Mouse (Mus musculus) embryonic facial prominence, embryonic 10.5 days (tissue): ENCODE results near the gene Ahcyl1. TPM values are rescaled to one million over a fixed set of nuclear protein-coding genes. Genes with fewer than 3 reads are reported as not detected.
A peak's percentile ranks its signal among the peaks of the same experiment; 100 is the strongest.

Experiments used
- DNase-seq: peaks from one replicate; pipeline ENCODE4 v3.0.0-alpha.2; 2017; ENCODE audit warnings: low spot score
- H3K27ac ChIP-seq: fragments of 300-500 bp; sonication (generic); replicated peaks from 2 replicates; pipeline ENCODE4 v1.5.1; 2016; ENCODE audit warnings: mild to moderate bottlenecking
- H3K27me3 ChIP-seq: fragments of 300-500 bp; sonication (generic); replicated peaks from 2 replicates; pipeline ENCODE4 v1.6.1; 2016; ENCODE audit warnings: low read depth, mild to moderate bottlenecking; ENCODE audit not compliant: poor library complexity, severe bottlenecking
- H3K36me3 ChIP-seq: fragments of 300-500 bp; sonication (generic); replicated peaks from 2 replicates; pipeline ENCODE4 v1.6.1; 2016; ENCODE audit warnings: mild to moderate bottlenecking, moderate library complexity
- H3K4me1 ChIP-seq: fragments of 300-500 bp; sonication (generic); 2 replicates; pipeline ENCODE4 v1.6.1; 2016
- H3K4me3 ChIP-seq: fragments of 300-500 bp; sonication (generic); 2 replicates; pipeline ENCODE4 v1.5.1; 2016; ENCODE audit warnings: mild to moderate bottlenecking, moderate library complexity
- H3K9me3 ChIP-seq: fragments of 300-500 bp; sonication (generic); 2 replicates; pipeline ENCODE4 v1.6.1; 2016; ENCODE audit warnings: mild to moderate bottlenecking
- WGBS: fragments of 180-500 bp; shearing (Covaris S2); methylation state at CpG from one replicate; pipeline ENCODE4 v1.1.7; 2016; 5-methylcytosine and 5-hydroxymethylcytosine counted together
- polyA plus RNA-seq: library from polyadenylated mRNA; unstranded; fragments of >200 nt; fragmentation: Nextera tagmentation; extraction: Ambion mirVana; gene quantifications from 2 replicates; pipeline ENCODE4 v1.2.1, GENCODE M21; 2016

The Ahcyl1 gene
- polyA plus RNA-seq, 1 experiment from 2014 or later, result 88.7 TPM

- 93% methylated on average over 1 of the region's 1 CpGs for WGBS
- Histone ChIP-seq H3K4me3 (no peak overlapping the region), H3K9me3 (no peaks in the 10 kb centered on the region), H3K27me3 (no peaks in the 10 kb centered on the region), H3K36me3 (no peaks in the 10 kb centered on the region), H3K4me1 (no peaks in the 10 kb centered on the region), H3K27ac (no peak overlapping the region)
- DNase-seq, result no peak
These were observed 37.0 kb upstream of the Ahcyl1 start for GRCm38 (mm10) chr3:107733329-107733728.

DNA sequence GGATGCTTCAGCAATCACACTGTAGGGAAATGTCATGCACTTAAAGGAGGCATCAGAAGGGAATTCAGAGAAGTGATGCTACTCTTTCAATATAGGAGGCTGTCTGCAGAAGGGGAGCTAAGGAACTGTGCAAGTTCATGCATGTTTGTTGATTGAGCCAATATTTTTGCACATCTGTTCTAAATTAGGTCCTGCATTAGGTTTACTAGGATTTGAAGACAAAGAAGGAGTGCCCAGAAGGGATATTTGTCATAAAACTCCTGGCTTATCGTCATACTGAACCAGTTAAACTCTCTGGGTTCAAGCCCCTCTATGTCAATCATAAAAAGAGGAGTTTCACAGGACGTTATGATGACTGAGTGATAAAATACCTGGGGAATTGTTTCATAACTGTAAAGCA is 33.9 kb upstream of the Ahcyl1 start:
- 45% methylated on average over 2 of the region's 2 CpGs for WGBS
- Histone ChIP-seq H3K4me3 (no peak overlapping the region), H3K4me1 (no peaks in the 10 kb centered on the region), H3K27ac (no peak overlapping the region), H3K9me3 (no peaks in the 10 kb centered on the region), H3K36me3 (no peaks in the 10 kb centered on the region), H3K27me3 (no peaks in the 10 kb centered on the region)
- DNase-seq, result peak; percentile 3

GRCm38 (mm10) chr3:107728509-107728908 is 32.1 kb upstream of the Ahcyl1 start:
- no peaks in the 10 kb centered on the region for H3K9me3 ChIP-seq
- H3K4me3 ChIP-seq, result no peak overlapping the region
- no peaks in the 10 kb centered on the region for H3K27me3 ChIP-seq
- 54% methylated on average over 1 of the region's 1 CpGs for WGBS
- no peaks in the 10 kb centered on the region for H3K4me1 ChIP-seq
- peak; percentile 3 for DNase-seq
- H3K36me3 ChIP-seq, result no peaks in the 10 kb centered on the region
- H3K27ac ChIP-seq, result no peak overlapping the region

- Histone ChIP-seq H3K9me3 (no peaks in the 10 kb centered on the region), H3K27me3 (no peaks in the 10 kb centered on the region), H3K4me3 (no peak overlapping the region), H3K4me1 (peaks cover 6% of the 10 kb centered on the region; the same call in 1 of the 2 replicates), H3K27ac (no peak overlapping the region), H3K36me3 (no peaks in the 10 kb centered on the region)
- no peak for DNase-seq
- 78% methylated on average over 1 of the region's 1 CpGs for WGBS
These were observed 19.6 kb upstream of the Ahcyl1 start for GRCm38 (mm10) chr3:107715971-107716370.

DNA sequence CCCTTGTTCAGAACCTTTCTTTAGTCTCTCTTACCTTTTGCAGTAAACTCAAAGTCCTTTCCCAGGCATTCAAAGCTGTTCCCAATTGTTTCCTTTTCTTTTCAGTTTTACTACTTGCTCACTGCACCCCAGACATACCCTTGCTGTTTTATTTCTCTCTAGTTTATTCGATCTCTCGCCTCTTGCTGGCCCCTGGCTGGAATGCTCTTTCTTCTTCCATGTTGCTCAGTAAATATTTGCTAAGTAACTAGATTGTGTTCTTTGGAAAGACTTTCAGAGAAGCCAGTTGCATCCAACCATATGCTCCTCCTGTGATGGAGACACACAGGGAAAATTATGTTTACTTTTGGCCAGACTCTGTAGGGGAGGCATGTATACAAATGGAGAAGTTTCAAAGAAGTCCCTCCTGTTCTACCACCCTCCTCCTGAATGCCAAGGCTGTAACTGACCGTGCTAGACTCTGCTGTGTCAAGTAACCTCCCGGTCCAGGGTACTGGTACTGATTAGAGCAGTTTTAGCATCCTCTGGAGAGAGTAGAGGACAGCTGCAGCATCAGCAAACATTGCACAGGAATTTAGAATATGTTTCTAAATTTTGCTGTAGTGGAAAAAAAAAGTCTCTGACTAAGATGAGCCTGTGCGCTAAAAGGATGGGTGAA is 18.0 kb upstream of the Ahcyl1 start:
- H3K36me3 ChIP-seq, result no peaks in the 10 kb centered on the region
- 70% methylated on average over 5 of the region's 5 CpGs for WGBS
- H3K9me3 ChIP-seq, result no peaks in the 10 kb centered on the region
- peaks cover 6% of the 10 kb centered on the region; the same call in 1 of the 2 replicates for H3K4me1 ChIP-seq
- H3K27me3 ChIP-seq, result no peaks in the 10 kb centered on the region
- no peak overlapping the region for H3K27ac ChIP-seq
- no peak for DNase-seq
- H3K4me3 ChIP-seq, result no peak overlapping the region

GRCm38 (mm10) chr3:107712081-107712480 is 15.7 kb upstream of the Ahcyl1 start:
- peaks cover 6% of the 10 kb centered on the region; the same call in 1 of the 2 replicates for H3K4me1 ChIP-seq
- no peak for DNase-seq
- no peaks in the 10 kb centered on the region for H3K36me3 ChIP-seq
- 54% methylated on average over 3 of the region's 3 CpGs for WGBS
- no peaks in the 10 kb centered on the region for H3K9me3 ChIP-seq
- H3K27ac ChIP-seq, result no peak overlapping the region
- no peaks in the 10 kb centered on the region for H3K27me3 ChIP-seq
- no peak overlapping the region for H3K4me3 ChIP-seq

DNA sequence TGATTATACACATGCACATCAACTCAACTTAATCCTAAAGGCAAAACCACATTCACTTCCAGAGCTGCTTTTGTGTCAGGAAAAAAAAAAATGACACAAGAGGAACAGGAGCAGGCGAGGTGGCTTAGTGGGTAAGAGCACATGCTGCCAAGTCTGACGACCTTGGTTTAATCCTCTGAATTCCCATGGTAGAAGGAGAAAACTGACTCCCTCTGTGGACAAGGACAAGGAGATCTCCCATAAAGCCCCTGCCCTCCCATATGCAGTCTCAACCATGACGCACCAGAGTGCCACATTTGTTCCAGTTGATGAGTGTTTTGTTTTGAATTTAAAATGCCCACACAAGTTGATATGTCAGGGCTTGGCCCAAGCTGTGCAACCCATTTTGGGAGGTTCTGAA is 12.8 kb upstream of the Ahcyl1 start:
- no peaks in the 10 kb centered on the region for H3K27me3 ChIP-seq
- no peaks in the 10 kb centered on the region for H3K9me3 ChIP-seq
- DNase-seq, result no peak
- 0 out of 2 replicates have a peak, but pooled peaks cover 6% of the 10 kb centered on the region for H3K4me1 ChIP-seq
- no peak overlapping the region for H3K27ac ChIP-seq
- WGBS, result 62% methylated on average over 3 of the region's 3 CpGs
- no peaks in the 10 kb centered on the region for H3K36me3 ChIP-seq
- no peak overlapping the region for H3K4me3 ChIP-seq

- no peaks in the 10 kb centered on the region for H3K36me3 ChIP-seq
- H3K4me3 ChIP-seq, result no peak overlapping the region
- DNase-seq, result no peak
- WGBS, result 91% methylated on average over 4 of the region's 4 CpGs
- no peaks in the 10 kb centered on the region for H3K27me3 ChIP-seq
- no peaks in the 10 kb centered on the region for H3K9me3 ChIP-seq
- H3K4me1 ChIP-seq, result 0 out of 2 replicates have a peak, but pooled peaks cover 6% of the 10 kb centered on the region
- no peak overlapping the region for H3K27ac ChIP-seq
These were observed 10.9 kb upstream of the Ahcyl1 start for GRCm38 (mm10) chr3:107707239-107707638.

- no peaks in the 10 kb centered on the region for H3K27me3 ChIP-seq
- no peak for DNase-seq
- H3K4me1 ChIP-seq, result 0 out of 2 replicates have a peak, but pooled peaks cover 6% of the 10 kb centered on the region
- no peak overlapping the region for H3K4me3 ChIP-seq
- H3K9me3 ChIP-seq, result no peaks in the 10 kb centered on the region
- WGBS, result 36% methylated on average over 2 of the region's 2 CpGs
- H3K27ac ChIP-seq, result no peak overlapping the region
- no peaks in the 10 kb centered on the region for H3K36me3 ChIP-seq
These were observed 9.8 kb upstream of the Ahcyl1 start for GRCm38 (mm10) chr3:107706164-107706563.

GRCm38 (mm10) chr3:107704371-107704705 is 8.0 kb upstream of the Ahcyl1 start:
- Histone ChIP-seq H3K27me3 (no peaks in the 10 kb centered on the region), H3K27ac (no peak overlapping the region), H3K9me3 (no peaks in the 10 kb centered on the region), H3K4me1 (0 out of 2 replicates have a peak, but pooled peaks cover 6% of the 10 kb centered on the region), H3K36me3 (no peaks in the 10 kb centered on the region), H3K4me3 (no peak overlapping the region)
- WGBS, result 88% methylated on average over 1 of the region's 1 CpGs
- no peak for DNase-seq

GRCm38 (mm10) chr3:107703675-107704370 is 7.5 kb upstream of the Ahcyl1 start:
- H3K27ac ChIP-seq, result no peak overlapping the region
- no peak for DNase-seq
- WGBS, result 80% methylated on average over 7 of the region's 7 CpGs
- H3K4me3 ChIP-seq, result no peak overlapping the region
- no peaks in the 10 kb centered on the region for H3K9me3 ChIP-seq
- no peaks in the 10 kb centered on the region for H3K36me3 ChIP-seq
- H3K4me1 ChIP-seq, result 0 out of 2 replicates have a peak, but pooled peaks cover 6% of the 10 kb centered on the region
- no peaks in the 10 kb centered on the region for H3K27me3 ChIP-seq

DNA sequence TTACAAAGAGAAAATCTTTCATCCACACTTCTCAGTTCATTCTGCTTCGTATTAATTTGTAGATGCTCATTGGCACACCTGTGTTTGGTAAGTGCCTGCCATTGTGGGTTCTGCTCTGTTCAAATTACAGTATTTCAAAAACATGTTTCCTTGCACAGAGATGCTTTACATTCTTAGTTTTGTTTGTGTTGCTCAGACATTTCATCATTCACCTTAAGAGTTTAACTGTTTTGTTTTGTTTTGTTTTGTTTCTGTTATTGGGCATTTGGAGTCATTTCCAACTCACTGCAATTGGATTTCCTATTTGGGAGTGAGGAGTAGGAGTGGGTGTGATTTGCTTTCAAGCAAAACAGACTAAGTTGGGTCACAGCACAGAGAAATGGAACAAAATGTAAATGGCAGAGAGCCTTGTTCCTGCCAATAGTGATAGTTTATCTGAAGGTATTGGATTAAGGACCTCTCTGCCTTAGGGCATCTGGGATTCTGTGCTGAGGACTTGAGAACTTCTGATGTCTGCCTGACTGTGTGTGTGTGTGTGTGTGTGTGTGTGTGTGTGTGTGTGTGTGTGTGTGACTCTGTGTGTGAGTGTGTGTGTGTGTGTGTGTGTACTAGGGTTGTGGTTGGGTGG is 5.5 kb upstream of the Ahcyl1 start:
- no peaks in the 10 kb centered on the region for H3K27me3 ChIP-seq
- DNase-seq, result no peak
- H3K4me1 ChIP-seq, result 0 out of 2 replicates have a peak, but pooled peaks cover 6% of the 10 kb centered on the region
- no peak overlapping the region for H3K27ac ChIP-seq
- no peak overlapping the region for H3K4me3 ChIP-seq
- no peaks in the 10 kb centered on the region for H3K36me3 ChIP-seq
- H3K9me3 ChIP-seq, result no peaks in the 10 kb centered on the region
- WGBS, result 86% methylated on average over 1 of the region's 1 CpGs

GRCm38 (mm10) chr3:107700625-107701024 is 4.3 kb upstream of the Ahcyl1 start:
- 87% methylated on average over 2 of the region's 2 CpGs for WGBS
- H3K27ac ChIP-seq, result no peak overlapping the region
- H3K4me1 ChIP-seq, result no peaks in the 10 kb centered on the region
- no peak overlapping the region for H3K4me3 ChIP-seq
- H3K36me3 ChIP-seq, result no peaks in the 10 kb centered on the region
- no peak for DNase-seq
- no peaks in the 10 kb centered on the region for H3K9me3 ChIP-seq
- no peaks in the 10 kb centered on the region for H3K27me3 ChIP-seq
